Mouse (Mus musculus): ENCODE measurements around the gene Arf6.

GRCm38 (mm10) chr12:69373850-69374766 lies 2.2 kb downstream of the Arf6 start:
- TF ChIP-seq CTCF (IDR thresholded peaks at IDR 0.05; ENCODE audit: low read depth) (no peak), EP300 (IDR thresholded peaks at IDR 0.05; ENCODE audit: low read depth) (no peak)

All from liver, embryonic 14.5 days (tissue).